8 mouse cellular contexts compared by ENCODE assay signal in the genomic region with DNA sequence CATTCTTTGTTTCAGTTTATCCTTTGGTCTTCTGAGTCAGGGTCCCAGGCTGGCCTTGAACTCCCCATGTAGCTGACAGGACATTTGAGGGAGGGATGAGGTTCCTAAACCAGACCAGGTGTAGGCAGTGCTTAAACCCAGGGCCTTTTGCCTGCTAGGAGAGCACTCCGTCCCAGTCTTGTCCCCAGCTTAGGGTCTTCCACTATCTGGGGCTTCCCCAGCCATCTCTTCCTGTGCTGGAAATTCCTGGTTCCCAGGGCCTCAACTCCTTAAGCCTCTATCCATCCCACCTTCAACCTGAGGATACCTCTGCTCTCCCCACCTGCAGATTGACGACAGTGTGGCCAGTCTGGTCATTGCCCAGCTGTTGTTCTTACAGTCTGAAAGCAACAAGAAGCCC. TPM values are rescaled to one million over a fixed set of nuclear protein-coding genes. Genes with fewer than 3 reads are reported as not detected.
DNase-seq lines count a peak whose midpoint lies in the region; ATAC-seq and TF ChIP-seq lines count a peak whose summit lies in the region.

No protein-coding gene starts in this region.

- peaks cover 5% of the 10 kb centered on the region; the same call in 1 of the 2 replicates for H3K4me1 ChIP-seq in cerebellum, adult 2 months (ENCODE audit: control insufficient read depth, insufficient read depth, low read length)
- no peaks in the 10 kb centered on the region for H3K4me1 ChIP-seq in neural tube, embryonic 11.5 days (ENCODE audit: control insufficient read depth, insufficient read depth, low read length)
- peaks cover 8% of the 10 kb centered on the region for H3K4me1 ChIP-seq in intestine, embryonic 16.5 days (ENCODE audit: control insufficient read depth, insufficient read depth, low read length)
- peaks cover 22% of the 10 kb centered on the region for H3K4me1 ChIP-seq in neural tube, embryonic 15.5 days

- H3K9me3 ChIP-seq in neural tube, embryonic 11.5 days (ENCODE audit: control insufficient read depth, low read length), result no peaks in the 10 kb centered on the region
- no peaks in the 10 kb centered on the region for H3K9me3 ChIP-seq in intestine, embryonic 16.5 days (ENCODE audit: control insufficient read depth, low read length)
- no peaks in the 10 kb centered on the region for H3K9me3 ChIP-seq in neural tube, embryonic 15.5 days (replicated peaks)

- H3K27ac ChIP-seq in cerebellum, adult 2 months (ENCODE audit: insufficient read depth, low read length), result no peak overlapping the region; the same call in 1 of the 2 replicates
- H3K27ac ChIP-seq in neural tube, embryonic 11.5 days (ENCODE audit: low read depth, low read length), result no peak overlapping the region
- H3K27ac ChIP-seq in intestine, embryonic 16.5 days (ENCODE audit: low read length), result no peak overlapping the region
- H3K27ac ChIP-seq in neural tube, embryonic 15.5 days (replicated peaks), result no peak overlapping the region

- H3K27me3 ChIP-seq in cerebellum, adult 2 months (ENCODE audit: control insufficient read depth, insufficient read depth, low read length), result no peaks in the 10 kb centered on the region
- H3K27me3 ChIP-seq in neural tube, embryonic 11.5 days (ENCODE audit: control insufficient read depth, insufficient read depth, low read length), result no peaks in the 10 kb centered on the region
- H3K27me3 ChIP-seq in intestine, embryonic 16.5 days (replicated peaks; ENCODE audit: control insufficient read depth, insufficient read depth, low read length), result no peaks in the 10 kb centered on the region
- no peaks in the 10 kb centered on the region for H3K27me3 ChIP-seq in neural tube, embryonic 15.5 days (replicated peaks)

- ATAC-seq in neural tube, embryonic 11.5 days (ENCODE audit: insufficient read depth, low FRiP score, low TSS enrichment), result no peak
- ATAC-seq in intestine, embryonic 16.5 days, result no peak
- no peak for ATAC-seq in neural tube, embryonic 15.5 days (ENCODE audit: low FRiP score)

- H3K4me2 ChIP-seq in neural tube, embryonic 11.5 days (ENCODE audit: low read depth), result peak overlapping the region; percentile 66
- H3K4me2 ChIP-seq in intestine, embryonic 16.5 days (ENCODE audit: low read depth, low read length), result peak overlapping the region; percentile 67
- H3K4me2 ChIP-seq in neural tube, embryonic 15.5 days, result peak overlapping the region; percentile 81

- TF ChIP-seq POLR2A in cerebellum, adult 2 months (IDR thresholded peaks at IDR 0.05; ENCODE audit: borderline replicate concordance, insufficient read depth, low read length), result no peak

- DNase-seq in cerebellum, adult 2 months, result peak in 1 of 2 experiments; percentile 11
- DNase-seq in cerebellum, adult 18-20 months, result no peak
- no peak for DNase-seq in neural tube, embryonic 11.5 days (ENCODE audit: low spot score)
- no peak for DNase-seq in neural tube, embryonic 10.5 days (ENCODE audit: extremely low spot score, low spot score)
- DNase-seq in layer of hippocampus, postnatal 14 days (ENCODE audit: low spot score in 2 of 2), result no peak
- no peak for DNase-seq in layer of hippocampus, postnatal 36 days

- no peak for TF ChIP-seq CTCF in cerebellum, adult 2 months (IDR thresholded peaks at IDR 0.05; ENCODE audit: borderline replicate concordance, insufficient read depth, low read depth, low read length)

- WGBS in cerebellum, adult 2 months, result 71% methylated on average over 2 of the region's 2 CpGs
- WGBS in neural tube, embryonic 11.5 days, result 63% methylated on average over 2 of the region's 2 CpGs
- 75% methylated on average over 2 of the region's 2 CpGs for WGBS in intestine, embryonic 16.5 days
- 77% methylated on average over 2 of the region's 2 CpGs for WGBS in neural tube, embryonic 15.5 days

- H3K4me3 ChIP-seq in cerebellum, adult 2 months (replicated peaks; ENCODE audit: insufficient read depth, low read depth, low read length), result peak overlapping the region; percentile 88
- H3K4me3 ChIP-seq in neural tube, embryonic 11.5 days (ENCODE audit: low read depth, low read length), result peak overlapping the region; percentile 75
- peak overlapping the region; percentile 82 for H3K4me3 ChIP-seq in intestine, embryonic 16.5 days (ENCODE audit: low read length)
- H3K4me3 ChIP-seq in neural tube, embryonic 15.5 days (replicated peaks), result peak overlapping the region; percentile 91

- H3K36me3 ChIP-seq in neural tube, embryonic 11.5 days (ENCODE audit: control insufficient read depth, insufficient read depth, low read length), result peaks cover 21% of the 10 kb centered on the region
- H3K36me3 ChIP-seq in intestine, embryonic 16.5 days (ENCODE audit: control insufficient read depth, insufficient read depth, low read length), result peaks cover 17% of the 10 kb centered on the region
- H3K36me3 ChIP-seq in neural tube, embryonic 15.5 days, result peaks cover 37% of the 10 kb centered on the region

- H3K9ac ChIP-seq in neural tube, embryonic 11.5 days (ENCODE audit: low read length), result no peak overlapping the region; the same call in 1 of the 2 replicates
- peak overlapping the region; percentile 91 for H3K9ac ChIP-seq in intestine, embryonic 16.5 days (ENCODE audit: low read depth, low read length)
- H3K9ac ChIP-seq in neural tube, embryonic 15.5 days (replicated peaks), result peak overlapping the region; percentile 89

RNA-seq across cellular contexts. Expression of a gene that starts 0.9 kb away (rescaled TPM):
- polyA plus RNA-seq in cerebellum, adult 2 months (2012; rRNA removed), result 167 and 175 TPM in 2 replicates
- polyA plus RNA-seq in neural tube, embryonic 11.5 days (2014; fragmentation: Nextera tagmentation; extraction: Ambion mirVana), result 142 and 156 TPM in 2 replicates
- 157 and 174 TPM in 2 replicates for polyA plus RNA-seq in intestine, embryonic 16.5 days (2015; fragmentation: Nextera tagmentation; extraction: Ambion mirVana)
- 164 and 177 TPM in 2 replicates for polyA plus RNA-seq in neural tube, embryonic 15.5 days (2015; fragmentation: Nextera tagmentation; extraction: Ambion mirVana)
- total RNA-seq in layer of hippocampus, postnatal 14 days (2021), result 10 to 100 TPM; 56.1 to 58.3 TPM
- total RNA-seq in layer of hippocampus, postnatal 36 days (2021), result 10 to 100 TPM; 67.4 to 70.4 TPM

RNA-seq across cellular contexts. Expression of a gene that starts 6.2 kb away (rescaled TPM):
- 56.7 and 70.4 TPM in 2 replicates for polyA plus RNA-seq in cerebellum, adult 2 months (2012; rRNA removed)
- polyA plus RNA-seq in neural tube, embryonic 11.5 days (2014; fragmentation: Nextera tagmentation; extraction: Ambion mirVana), result 37.0 and 39.8 TPM in 2 replicates
- 41.7 and 43.7 TPM in 2 replicates for polyA plus RNA-seq in intestine, embryonic 16.5 days (2015; fragmentation: Nextera tagmentation; extraction: Ambion mirVana)
- 56.2 and 59.4 TPM in 2 replicates for polyA plus RNA-seq in neural tube, embryonic 15.5 days (2015; fragmentation: Nextera tagmentation; extraction: Ambion mirVana)
- 10 to 100 TPM; 18.2 to 22.3 TPM for total RNA-seq in layer of hippocampus, postnatal 14 days (2021)
- total RNA-seq in layer of hippocampus, postnatal 36 days (2021), result 10 to 100 TPM; 20.1 to 26.4 TPM

RNA-seq across cellular contexts. Expression of a gene that starts 8.9 kb away (rescaled TPM):
- 0.41 TPM in 1 of 2 replicates, not detected in the other for polyA plus RNA-seq in cerebellum, adult 2 months (2012; rRNA removed)
- polyA plus RNA-seq in neural tube, embryonic 11.5 days (2014; fragmentation: Nextera tagmentation; extraction: Ambion mirVana), result not detected in 2 replicates
- polyA plus RNA-seq in intestine, embryonic 16.5 days (2015; fragmentation: Nextera tagmentation; extraction: Ambion mirVana), result 0.44 TPM in 1 of 2 replicates, not detected in the other
- 0.43 and 0.49 TPM in 2 replicates for polyA plus RNA-seq in neural tube, embryonic 15.5 days (2015; fragmentation: Nextera tagmentation; extraction: Ambion mirVana)
- total RNA-seq in layer of hippocampus, postnatal 14 days (2021), result not detected
- total RNA-seq in layer of hippocampus, postnatal 36 days (2021), result not detected

RNA-seq across cellular contexts. Expression of a gene that starts 9.0 kb away (rescaled TPM):
- not detected in 2 replicates for polyA plus RNA-seq in cerebellum, adult 2 months (2012; rRNA removed)
- not detected in 2 replicates for polyA plus RNA-seq in neural tube, embryonic 11.5 days (2014; fragmentation: Nextera tagmentation; extraction: Ambion mirVana)
- 0.65 and 0.88 TPM in 2 replicates for polyA plus RNA-seq in intestine, embryonic 16.5 days (2015; fragmentation: Nextera tagmentation; extraction: Ambion mirVana)
- polyA plus RNA-seq in neural tube, embryonic 15.5 days (2015; fragmentation: Nextera tagmentation; extraction: Ambion mirVana), result not detected in 2 replicates
- not detected for total RNA-seq in layer of hippocampus, postnatal 14 days (2021)
- not detected for total RNA-seq in layer of hippocampus, postnatal 36 days (2021)

RNA-seq across cellular contexts. Expression of a gene that starts 20.1 kb away (rescaled TPM):
- 81.0 and 85.3 TPM in 2 replicates for polyA plus RNA-seq in cerebellum, adult 2 months (2012; rRNA removed)
- polyA plus RNA-seq in neural tube, embryonic 11.5 days (2014; fragmentation: Nextera tagmentation; extraction: Ambion mirVana), result 78.1 and 85.0 TPM in 2 replicates
- polyA plus RNA-seq in intestine, embryonic 16.5 days (2015; fragmentation: Nextera tagmentation; extraction: Ambion mirVana), result 57.9 and 60.9 TPM in 2 replicates
- polyA plus RNA-seq in neural tube, embryonic 15.5 days (2015; fragmentation: Nextera tagmentation; extraction: Ambion mirVana), result 63.2 and 70.7 TPM in 2 replicates
- 10 to 100 TPM; 51.0 to 56.0 TPM for total RNA-seq in layer of hippocampus, postnatal 14 days (2021)
- total RNA-seq in layer of hippocampus, postnatal 36 days (2021), result 10 to 100 TPM; 54.5 to 59.1 TPM
